Mouse (Mus musculus): ENCODE measurements around the gene Pi4kb. TPM values are rescaled to one million over a fixed set of nuclear protein-coding genes. Genes with fewer than 3 reads are reported as not detected.
"Not testable (repeated sequence)": the region's sequence is repeated elsewhere in the genome, so short reads cannot be mapped to it uniquely, and the experiment has no call there.

The Pi4kb gene
- 10 to 100 TPM; 23.4 to 24.0 TPM for total RNA-seq (2021)
- long read RNA-seq, experiment 1, transcript Pi4kb-201 (11 exons, 3,692 nt): major isoform, 7 of 15 reads
- long read RNA-seq, experiment 1, partial matches to known transcripts: 0 of 15 reads
- long read RNA-seq, experiment 1, other reads (novel, unspliced or antisense): 5 of 15 reads
- long read RNA-seq, experiment 2, partial matches to known transcripts: 0 of 7 reads
- long read RNA-seq, experiment 2, other reads (novel, unspliced or antisense): 2 of 7 reads

- intact Hi-C loops (cut with DNase I): loop anchor here (2.0 kb wide), 1 partner anchor 20 kb away; the partner anchor contains the start of gene Rfx5
- TF ChIP-seq CTCF (IDR thresholded peaks at IDR 0.05): no peak
- H3K27ac ChIP-seq: peak within 1 kb of the TSS; percentile 99
These were observed at the start of gene Pi4kb for GRCm38 (mm10) chr3:94974528-94975422. Gene Pi4kb, plus strand, starts transcription at chr3:94974731.

DNA sequence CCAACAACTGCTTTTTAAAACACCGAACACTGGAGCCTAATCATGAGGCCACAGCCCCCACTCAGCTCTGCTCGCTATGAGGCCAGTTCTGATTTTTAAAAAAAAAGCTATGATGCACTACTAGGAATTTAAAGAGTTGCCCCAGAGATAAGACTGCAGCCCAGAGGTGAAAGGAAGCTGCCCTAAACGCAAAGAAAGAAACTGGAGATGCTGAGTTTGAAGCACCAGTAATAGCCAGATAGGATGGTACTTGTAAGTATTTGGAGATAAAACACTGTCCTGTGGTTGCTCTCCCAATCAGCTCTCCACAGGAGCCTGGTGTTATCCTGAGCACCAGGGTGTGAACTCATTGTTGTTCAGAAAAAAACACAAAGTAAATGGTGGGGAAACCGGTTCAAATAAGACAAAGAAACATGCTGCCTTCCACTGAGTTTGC lies 48.2 kb upstream of the Pi4kb start:
- DNase-seq; H3K4me3 ChIP-seq; intact Hi-C loops (cut with DNase I); H3K27ac ChIP-seq: not testable (repeated sequence)

More at GRCm38 (mm10) chr3:94974528-94975422, at the start of gene Pi4kb:
- peak within 1 kb of the TSS; percentile 85 for H3K4me3 ChIP-seq
- peak; percentile 88 for DNase-seq

DNA sequence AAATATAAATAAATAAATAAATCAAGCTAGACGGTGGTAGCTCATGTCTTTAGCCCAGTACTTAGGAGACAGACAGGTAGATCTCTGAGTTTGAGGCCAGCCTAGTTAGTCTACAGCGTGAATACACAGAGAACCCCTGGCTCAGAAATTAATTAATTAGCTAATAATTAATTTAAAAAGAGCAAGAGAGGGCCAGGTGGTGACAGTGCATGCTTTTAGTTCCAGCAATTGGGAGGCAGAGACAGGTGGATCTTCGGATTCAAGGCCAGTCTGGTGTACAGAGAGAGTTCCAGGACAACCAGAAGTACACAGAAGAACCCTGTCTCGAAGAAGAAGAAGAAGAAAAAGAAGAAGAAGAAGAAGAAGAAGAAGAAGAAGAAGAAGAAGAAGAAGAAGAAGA lies 45.6 kb upstream of the Pi4kb start:
- H3K27ac ChIP-seq; H3K4me3 ChIP-seq; DNase-seq; intact Hi-C loops (cut with DNase I): not testable (repeated sequence)

GRCm38 (mm10) chr3:94930386-94931266 lies 43.9 kb upstream of the Pi4kb start:
- H3K27ac ChIP-seq: peak overlapping the region; percentile 31; the same call in 1 of the 2 replicates
- intact Hi-C loops (cut with DNase I); H3K4me3 ChIP-seq: not testable (repeated sequence)
- DNase-seq: peak; percentile 26

DNA sequence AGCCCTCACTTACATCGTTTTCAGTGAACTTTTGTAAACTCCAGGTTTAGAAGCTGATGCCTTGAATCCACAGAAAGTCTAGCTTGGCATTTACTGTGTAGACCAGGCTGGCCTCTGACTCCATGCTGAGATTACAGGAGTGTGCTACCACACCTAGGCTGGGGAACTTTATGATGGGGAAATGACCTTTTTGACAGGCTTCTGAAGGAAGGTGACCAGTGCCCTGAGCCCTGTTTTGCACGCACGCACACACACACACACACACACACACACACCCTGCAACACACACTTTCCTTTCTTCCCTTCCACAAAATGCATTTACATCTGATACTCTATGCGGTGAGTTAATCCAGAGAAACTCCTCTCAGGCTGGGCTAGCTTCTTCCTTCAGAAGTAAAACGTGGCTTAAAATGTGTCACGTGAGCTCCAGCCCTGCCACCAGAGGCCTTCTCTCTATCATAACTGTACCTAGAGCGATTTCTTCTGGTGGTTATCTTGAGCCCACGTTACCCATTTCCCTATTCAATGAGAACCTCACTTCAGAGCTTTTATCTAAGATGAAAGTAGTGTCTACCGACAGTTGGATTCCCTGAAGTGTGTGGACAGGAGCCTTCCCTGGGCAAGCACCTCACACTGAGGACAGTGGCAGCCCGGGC lies 43.0 kb upstream of the Pi4kb start:
- intact Hi-C loops (cut with DNase I); DNase-seq; H3K27ac ChIP-seq; H3K4me3 ChIP-seq: not testable (repeated sequence)

DNA sequence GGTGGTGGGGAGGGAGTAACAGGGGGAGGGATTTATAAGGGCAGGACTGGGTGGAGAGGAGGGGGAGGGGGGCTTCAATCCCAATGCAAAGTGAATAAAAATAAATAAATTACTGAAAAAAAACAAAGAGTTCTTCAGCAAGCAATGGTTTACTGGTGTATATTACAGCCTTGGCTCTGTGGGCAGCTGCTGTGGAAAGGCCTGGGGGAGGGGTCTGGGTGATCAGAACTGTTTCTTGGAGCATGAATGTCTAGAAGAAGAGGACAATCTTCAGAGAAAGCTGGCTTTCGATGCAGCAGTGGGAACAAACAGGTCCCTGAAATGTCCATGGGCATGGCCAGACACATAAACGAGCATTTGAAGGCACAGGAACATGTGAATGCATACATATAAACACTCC lies 42.3 kb upstream of the Pi4kb start:
- intact Hi-C loops (cut with DNase I): not testable (repeated sequence)
- peak overlapping the region; percentile 90 for H3K27ac ChIP-seq

GRCm38 (mm10) chr3:94932809-94933564 lies 41.5 kb upstream of the Pi4kb start, which contains the start of gene Selenbp1:
Gene Selenbp1, plus strand, starts transcription at chr3:94933056.
- TF ChIP-seq CTCF (IDR thresholded peaks at IDR 0.05): no peak
- Histone ChIP-seq H3K4me3 (peak within 1 kb of the TSS; percentile 68), H3K27ac (peak within 1 kb of the TSS; percentile 90)
- DNase-seq: peak; percentile 82
- intact Hi-C loops (cut with DNase I): no loop called here

More for the DNA sequence above, 42.3 kb upstream of the Pi4kb start:
- peak overlapping the region; percentile 68 for H3K4me3 ChIP-seq
- not testable (repeated sequence) for DNase-seq

DNA sequence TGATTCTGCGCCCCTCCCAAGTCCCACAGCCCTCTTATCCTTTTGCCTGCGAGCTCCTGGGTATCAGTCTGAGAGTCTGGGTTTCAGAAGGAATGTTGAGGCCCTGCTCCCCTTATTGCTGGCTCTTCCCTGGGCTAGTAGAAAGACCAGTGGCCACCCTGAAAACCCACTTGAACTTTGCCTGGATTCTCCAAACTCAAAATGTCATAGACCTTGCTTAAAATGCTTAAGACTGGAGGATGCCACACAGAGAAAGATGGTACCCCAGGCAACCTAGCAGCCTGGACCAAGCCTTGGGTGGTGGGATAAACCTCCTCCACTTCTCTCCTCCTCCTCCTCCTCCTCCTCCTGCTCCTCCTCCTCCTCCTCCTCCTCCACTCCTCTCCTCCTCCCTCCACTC lies 40.9 kb upstream of the Pi4kb start:
- H3K27ac ChIP-seq: 0 out of 2 replicates have a peak overlapping the region, but pooled peaks have one; percentile 32
- H3K4me3 ChIP-seq: peak overlapping the region; percentile 68
- intact Hi-C loops (cut with DNase I): not testable (repeated sequence)

GRCm38 (mm10) chr3:94934564-94934963 lies 40.0 kb upstream of the Pi4kb start:
- H3K27ac ChIP-seq; DNase-seq; intact Hi-C loops (cut with DNase I); H3K4me3 ChIP-seq: not testable (repeated sequence)

More for the DNA sequence above, 40.9 kb upstream of the Pi4kb start:
- not testable (repeated sequence) for DNase-seq

DNA sequence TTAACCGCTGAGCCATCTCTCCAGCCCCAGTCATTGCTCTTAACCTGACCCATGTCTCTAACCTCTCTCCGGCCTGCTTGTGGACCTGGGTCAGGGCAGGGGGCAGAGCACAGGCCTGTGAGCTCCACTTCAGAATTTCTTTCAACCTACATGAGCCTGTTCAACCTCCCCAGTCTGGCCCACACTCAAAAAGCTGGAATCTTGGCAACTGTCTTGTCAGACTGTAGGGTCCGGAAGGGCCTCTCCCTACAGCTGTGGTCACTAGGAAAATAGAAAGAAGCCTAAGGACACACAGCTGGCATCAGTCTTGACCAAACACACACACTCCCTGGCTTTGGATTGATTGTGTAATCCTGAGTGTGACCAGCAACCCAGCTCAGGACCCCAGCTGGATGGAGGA lies 39.2 kb upstream of the Pi4kb start:
- H3K27ac ChIP-seq: peak overlapping the region; percentile 59
- DNase-seq: peak; percentile 73
- H3K4me3 ChIP-seq; intact Hi-C loops (cut with DNase I): not testable (repeated sequence)

GRCm38 (mm10) chr3:94936147-94936546 lies 38.4 kb upstream of the Pi4kb start:
- H3K27ac ChIP-seq; DNase-seq; intact Hi-C loops (cut with DNase I); H3K4me3 ChIP-seq: not testable (repeated sequence)

DNA sequence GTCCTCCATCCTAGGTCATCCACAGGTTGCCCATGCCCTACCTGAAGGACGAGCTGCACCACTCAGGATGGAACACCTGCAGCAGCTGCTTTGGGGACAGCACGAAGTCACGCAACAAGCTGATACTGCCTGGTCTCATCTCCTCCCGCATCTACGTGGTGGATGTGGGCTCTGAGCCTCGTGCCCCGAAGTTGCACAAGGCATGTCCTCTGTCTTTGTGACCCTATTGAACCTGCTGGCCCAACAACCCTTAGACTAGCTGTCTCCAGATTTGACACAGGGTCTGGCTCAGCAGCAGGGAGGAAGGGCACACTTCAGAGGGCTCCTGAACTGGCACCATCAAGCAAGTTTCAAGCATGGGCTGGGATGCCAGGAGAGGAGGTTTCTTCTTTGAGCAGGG lies 37.3 kb upstream of the Pi4kb start:
- H3K27ac ChIP-seq; H3K4me3 ChIP-seq; DNase-seq; intact Hi-C loops (cut with DNase I): not testable (repeated sequence)

- H3K27ac ChIP-seq; intact Hi-C loops (cut with DNase I); DNase-seq; H3K4me3 ChIP-seq: not testable (repeated sequence)
These were observed 34.5 kb upstream of the Pi4kb start for GRCm38 (mm10) chr3:94940033-94940432.

DNA sequence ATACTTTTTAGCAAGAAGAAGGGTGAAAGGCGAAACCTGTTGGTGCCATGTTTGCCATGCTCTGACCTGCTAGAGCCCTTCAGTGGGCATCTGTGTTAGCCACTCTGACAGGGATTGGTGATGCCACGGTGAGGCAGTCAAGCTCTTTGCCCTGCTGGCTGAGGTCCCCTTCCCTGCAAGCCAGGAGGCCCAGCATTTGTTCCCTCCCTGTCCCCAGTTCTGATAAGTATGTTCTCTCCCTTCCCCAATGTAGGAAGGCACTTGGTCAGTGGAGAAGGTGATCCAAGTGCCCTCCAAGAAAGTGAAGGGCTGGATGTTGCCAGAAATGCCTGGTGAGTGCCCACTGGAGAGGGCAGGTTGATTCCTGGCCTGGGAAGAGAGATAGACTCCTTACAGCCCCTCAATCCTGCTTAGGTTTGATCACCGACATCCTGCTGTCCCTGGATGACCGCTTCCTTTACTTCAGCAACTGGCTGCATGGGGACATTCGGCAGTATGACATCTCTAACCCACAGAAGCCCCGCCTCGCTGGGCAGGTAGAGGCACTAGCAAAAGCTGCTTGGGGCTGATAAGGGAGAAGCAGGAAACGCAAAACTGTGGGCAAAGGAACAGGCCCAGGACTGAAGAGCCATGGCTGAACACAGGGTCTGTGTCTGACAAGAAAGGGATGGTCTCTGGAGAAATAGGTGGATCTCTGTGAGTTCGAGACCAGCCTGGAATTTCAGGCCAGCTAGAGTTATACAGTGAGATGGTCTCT lies 32.1 kb upstream of the Pi4kb start:
- H3K4me3 ChIP-seq; H3K27ac ChIP-seq; intact Hi-C loops (cut with DNase I); DNase-seq: not testable (repeated sequence)
